Mouse (Mus musculus) hindbrain, embryonic 13.5 days (tissue): Measurements from ENCODE around the gene Wrap53. TPM values are rescaled to one million over a fixed set of nuclear protein-coding genes. Genes with fewer than 3 reads are reported as not detected.
"Not testable (repeated sequence)": the region's sequence is repeated elsewhere in the genome, so short reads cannot be mapped to it uniquely, and the experiment has no call there.

Experiments used
- ATAC-seq: fragments of 200-750 bp; cut with Nextera tagmentation; 2 replicates; pipeline ENCODE4 v1.8.0; 2017; ENCODE audit warnings: moderate TSS enrichment; ENCODE audit not compliant: low FRiP score
- H3K27ac ChIP-seq: fragments of 300-500 bp; sonication (generic); 2 replicates; pipeline ENCODE4 v1.5.1; 2015; ENCODE audit warnings: inconsistent platforms, mild to moderate bottlenecking, moderate library complexity
- H3K27me3 ChIP-seq: fragments of 300-500 bp; sonication (generic); 2 replicates; pipeline ENCODE4 v1.6.1; 2015; ENCODE audit warnings: mild to moderate bottlenecking, inconsistent platforms
- H3K36me3 ChIP-seq: fragments of 300-500 bp; sonication (generic); 2 replicates; pipeline ENCODE4 v1.6.1; 2015; ENCODE audit warnings: mild to moderate bottlenecking, inconsistent platforms
- H3K4me1 ChIP-seq: fragments of 300-500 bp; sonication (generic); replicated peaks from 2 replicates; pipeline ENCODE4 v1.6.1; 2015; ENCODE audit warnings: inconsistent platforms
- H3K4me2 ChIP-seq: fragments of 300-500 bp; sonication (generic); 2 replicates; pipeline ENCODE4 v1.6.1; 2015; ENCODE audit warnings: inconsistent platforms, mild to moderate bottlenecking, moderate library complexity
- H3K4me3 ChIP-seq: fragments of 300-500 bp; sonication (generic); 2 replicates; pipeline ENCODE4 v1.5.1; 2015; ENCODE audit warnings: mild to moderate bottlenecking, inconsistent platforms
- H3K9ac ChIP-seq: fragments of 300-500 bp; sonication (generic); 2 replicates; pipeline ENCODE4 v1.6.1; 2015; ENCODE audit warnings: mild to moderate bottlenecking, inconsistent platforms
- H3K9me3 ChIP-seq: fragments of 300-500 bp; sonication (generic); 2 replicates; pipeline ENCODE4 v1.6.1; 2016; ENCODE audit warnings: inconsistent platforms
- WGBS: fragments of 180-500 bp; shearing (Covaris S2); methylation state at CpG from one replicate; pipeline ENCODE4 v1.1.7; 2015; 5-methylcytosine and 5-hydroxymethylcytosine counted together
- polyA plus RNA-seq: library from polyadenylated mRNA; unstranded; fragments of >200 nt; fragmentation: Nextera tagmentation; extraction: Ambion mirVana; gene quantifications from 2 replicates; pipeline ENCODE4 v1.2.1, GENCODE M21; 2015

Gene Wrap53
- polyA plus RNA-seq, 1 experiment from 2014 or later: 24.2 TPM

GRCm38 (mm10) chr11:69543598-69543997 lies 36.5 kb downstream of the Wrap53 start:
- Histone ChIP-seq H3K27me3 (no peaks in the 10 kb centered on the region), H3K4me1 (peaks cover 51% of the 10 kb centered on the region), H3K9ac (no peak overlapping the region), H3K27ac (peak overlapping the region; percentile 64), H3K9me3 (no peaks in the 10 kb centered on the region), H3K4me3 (no peak overlapping the region), H3K4me2 (no peak overlapping the region; the same call in 1 of the 2 replicates), H3K36me3 (no peaks in the 10 kb centered on the region)
- no peak for ATAC-seq
- 3% methylated on average over 3 of the region's 3 CpGs for whole genome bisulfite sequencing

GRCm38 (mm10) chr11:69541741-69542140 lies 38.3 kb downstream of the Wrap53 start:
- H3K9ac ChIP-seq, H3K4me3 ChIP-seq, ATAC-seq, H3K9me3 ChIP-seq, H3K36me3 ChIP-seq, H3K4me2 ChIP-seq, H3K27me3 ChIP-seq, H3K27ac ChIP-seq: not testable (repeated sequence)
- H3K4me1 ChIP-seq: peaks cover 33% of the 10 kb centered on the region
- 78% methylated on average over 1 of the region's 3 CpGs for WGBS

- WGBS: 100% methylated on average over 2 of the region's 2 CpGs
- ATAC-seq: no peak
- H3K9me3 ChIP-seq: no peaks in the 10 kb centered on the region
- H3K4me3 ChIP-seq: no peak overlapping the region
- H3K27ac ChIP-seq: no peak overlapping the region
- peaks cover 22% of the 10 kb centered on the region for H3K4me1 ChIP-seq
- no peaks in the 10 kb centered on the region for H3K27me3 ChIP-seq
- H3K36me3 ChIP-seq: no peaks in the 10 kb centered on the region
- H3K9ac ChIP-seq: no peak overlapping the region
- no peak overlapping the region for H3K4me2 ChIP-seq
Observed at GRCm38 (mm10) chr11:69540700-69541099, 39.4 kb downstream of the Wrap53 start.

- Histone ChIP-seq H3K4me3 (no peak overlapping the region), H3K4me1 (no peaks in the 10 kb centered on the region), H3K9ac (no peak overlapping the region), H3K9me3 (no peaks in the 10 kb centered on the region), H3K27me3 (no peaks in the 10 kb centered on the region), H3K36me3 (no peaks in the 10 kb centered on the region), H3K4me2 (no peak overlapping the region), H3K27ac (no peak overlapping the region)
- ATAC-seq: no peak
- WGBS: 68% methylated on average over 1 of the region's 1 CpGs
Observed at GRCm38 (mm10) chr11:69534990-69535389, 45.1 kb downstream of the Wrap53 start.

- H3K4me2 ChIP-seq: no peak overlapping the region
- no peaks in the 10 kb centered on the region for H3K36me3 ChIP-seq
- H3K4me1 ChIP-seq: peaks cover 6% of the 10 kb centered on the region
- H3K27ac ChIP-seq: no peak overlapping the region
- no peaks in the 10 kb centered on the region for H3K27me3 ChIP-seq
- no peak overlapping the region for H3K4me3 ChIP-seq
- WGBS: 85% methylated on average over 7 of the region's 7 CpGs
- H3K9ac ChIP-seq: no peak overlapping the region
- no peaks in the 10 kb centered on the region for H3K9me3 ChIP-seq
- ATAC-seq: no peak
Observed at GRCm38 (mm10) chr11:69532480-69533150, 47.4 kb downstream of the Wrap53 start.

GRCm38 (mm10) chr11:69530755-69531154 lies 49.3 kb downstream of the Wrap53 start:
- not testable (repeated sequence) for H3K27ac ChIP-seq, H3K4me2 ChIP-seq, H3K9me3 ChIP-seq, H3K9ac ChIP-seq, ATAC-seq, H3K36me3 ChIP-seq, H3K4me3 ChIP-seq, H3K27me3 ChIP-seq
- peaks cover 20% of the 10 kb centered on the region for H3K4me1 ChIP-seq
- 93% methylated on average over 6 of the region's 6 CpGs for WGBS

GRCm38 (mm10) chr11:69530281-69530680 lies 49.8 kb downstream of the Wrap53 start:
- H3K9ac ChIP-seq, H3K9me3 ChIP-seq, H3K4me2 ChIP-seq, H3K36me3 ChIP-seq, H3K27ac ChIP-seq, ATAC-seq, H3K4me3 ChIP-seq, H3K27me3 ChIP-seq: not testable (repeated sequence)
- peaks cover 20% of the 10 kb centered on the region for H3K4me1 ChIP-seq
- WGBS: 97% methylated on average over 3 of the region's 3 CpGs

GRCm38 (mm10) chr11:69528031-69528390 lies 52.0 kb downstream of the Wrap53 start:
- Histone ChIP-seq H3K9ac (peak overlapping the region; percentile 74), H3K27ac (peak overlapping the region; percentile 98), H3K4me3 (no peak overlapping the region), H3K27me3 (no peaks in the 10 kb centered on the region), H3K36me3 (no peaks in the 10 kb centered on the region), H3K4me1 (peaks cover 20% of the 10 kb centered on the region), H3K9me3 (no peaks in the 10 kb centered on the region), H3K4me2 (peak overlapping the region; percentile 51; the same call in 1 of the 2 replicates)
- WGBS: 72% methylated on average over 4 of the region's 4 CpGs
- 0 out of 2 replicates have a peak, but pooled peaks have one; percentile 25 for ATAC-seq

GRCm38 (mm10) chr11:69527098-69528030 lies 52.7 kb downstream of the Wrap53 start:
- Histone ChIP-seq H3K4me3 (peak overlapping the region; percentile 22), H3K27me3 (no peaks in the 10 kb centered on the region)
- WGBS: 3% methylated on average over 30 of the region's 30 CpGs

GRCm38 (mm10) chr11:69526631-69527030 lies 53.4 kb downstream of the Wrap53 start:
- Histone ChIP-seq H3K27me3 (no peaks in the 10 kb centered on the region), H3K4me3 (no peak overlapping the region), H3K4me2 (peak overlapping the region; percentile 51), H3K9ac (peak overlapping the region; percentile 74; the same call in 1 of the 2 replicates), H3K36me3 (no peaks in the 10 kb centered on the region), H3K27ac (peak overlapping the region; percentile 98), H3K4me1 (peaks cover 20% of the 10 kb centered on the region), H3K9me3 (no peaks in the 10 kb centered on the region)
- WGBS: 35% methylated on average over 4 of the region's 4 CpGs
- 0 out of 2 replicates have a peak, but pooled peaks have one; percentile 25 for ATAC-seq

More at GRCm38 (mm10) chr11:69527098-69528030, 52.7 kb downstream of the Wrap53 start:
- no peaks in the 10 kb centered on the region for H3K9me3 ChIP-seq
- peaks cover 20% of the 10 kb centered on the region for H3K4me1 ChIP-seq
- H3K27ac ChIP-seq: peak overlapping the region; percentile 98
- peak; percentile 64 for ATAC-seq
- H3K36me3 ChIP-seq: no peaks in the 10 kb centered on the region
- peak overlapping the region; percentile 74 for H3K9ac ChIP-seq
- H3K4me2 ChIP-seq: peak overlapping the region; percentile 51

GRCm38 (mm10) chr11:69525661-69526060 lies 54.4 kb downstream of the Wrap53 start:
- Histone ChIP-seq H3K4me2 (no peak overlapping the region), H3K4me3 (no peak overlapping the region), H3K27me3 (no peaks in the 10 kb centered on the region), H3K36me3 (no peaks in the 10 kb centered on the region), H3K4me1 (peaks cover 24% of the 10 kb centered on the region), H3K9me3 (no peaks in the 10 kb centered on the region), H3K9ac (no peak overlapping the region), H3K27ac (no peak overlapping the region; the same call in 1 of the 2 replicates)
- ATAC-seq: no peak
- WGBS: 87% methylated on average over 9 of the region's 9 CpGs

GRCm38 (mm10) chr11:69523651-69524050 lies 56.4 kb downstream of the Wrap53 start:
- no peak for ATAC-seq
- Histone ChIP-seq H3K9me3 (no peaks in the 10 kb centered on the region), H3K27me3 (no peaks in the 10 kb centered on the region), H3K27ac (no peak overlapping the region), H3K9ac (no peak overlapping the region), H3K4me1 (peaks cover 27% of the 10 kb centered on the region), H3K4me3 (no peak overlapping the region), H3K36me3 (no peaks in the 10 kb centered on the region), H3K4me2 (no peak overlapping the region)
- WGBS: 95% methylated on average over 4 of the region's 4 CpGs
